Mouse (Mus musculus) intestine, embryonic 16.5 days (tissue): ENCODE results near the gene Rhod. TPM values are rescaled to one million over a fixed set of nuclear protein-coding genes. Genes with fewer than 3 reads are reported as not detected.
A peak's percentile ranks its signal among the peaks of the same experiment; 100 is the strongest.

Source experiments
- ATAC-seq: fragments of 200-750 bp; cut with Nextera tagmentation; 2 replicates; pipeline ENCODE4 v1.8.0; 2017; ENCODE audit warnings: moderate TSS enrichment, moderate library complexity
- H3K27ac ChIP-seq: fragments of 300-500 bp; sonication (generic); 2 replicates; pipeline ENCODE4 v1.5.1; 2014; ENCODE audit warnings: mild to moderate bottlenecking, low read length
- H3K27me3 ChIP-seq: fragments of 300-500 bp; sonication (generic); replicated peaks from 2 replicates; pipeline ENCODE4 v1.6.1; 2014; ENCODE audit warnings: low read length, control low read depth, mixed read lengths; ENCODE audit not compliant: control insufficient read depth, insufficient read depth
- H3K36me3 ChIP-seq: fragments of 300-500 bp; sonication (generic); 2 replicates; pipeline ENCODE4 v1.6.1; 2014; ENCODE audit warnings: low read length, control low read depth; ENCODE audit not compliant: control insufficient read depth, insufficient read depth
- H3K4me1 ChIP-seq: fragments of 300-500 bp; sonication (generic); 2 replicates; pipeline ENCODE4 v1.6.1; 2014; ENCODE audit warnings: low read length, control low read depth, mixed read lengths; ENCODE audit not compliant: control insufficient read depth, insufficient read depth
- H3K4me2 ChIP-seq: fragments of 300-500 bp; sonication (generic); 2 replicates; pipeline ENCODE4 v1.6.1; 2014; ENCODE audit warnings: low read depth, low read length, control low read depth
- H3K4me3 ChIP-seq: fragments of 300-500 bp; sonication (generic); 2 replicates; pipeline ENCODE4 v1.5.1; 2014; ENCODE audit warnings: mild to moderate bottlenecking, low read length
- H3K9ac ChIP-seq: fragments of 300-500 bp; sonication (generic); 2 replicates; pipeline ENCODE4 v1.6.1; 2014; ENCODE audit warnings: low read depth, low read length
- H3K9me3 ChIP-seq: fragments of 300-500 bp; sonication (generic); 2 replicates; pipeline ENCODE4 v1.6.1; 2016; ENCODE audit warnings: low read length, control low read depth; ENCODE audit not compliant: control insufficient read depth
- WGBS: fragments of 180-500 bp; shearing (Covaris S2); extraction: QIAGEN DNeasy Blood & Tissue Kit; methylation state at CpG from one replicate; pipeline ENCODE4 v1.1.7; 2014; 5-methylcytosine and 5-hydroxymethylcytosine counted together
- polyA plus RNA-seq: library from polyadenylated mRNA; unstranded; fragments of >200 nt; fragmentation: Nextera tagmentation; extraction: Ambion mirVana; gene quantifications from 2 replicates; pipeline ENCODE4 v1.2.1, GENCODE M21; 2015

Gene Rhod
- polyA plus RNA-seq, 1 experiment from 2014 or later: 28.2 TPM

GRCm38 (mm10) chr19:4398959-4399358 is 40.3 kb downstream of the Rhod start:
- Histone ChIP-seq H3K4me1 (peaks cover 6% of the 10 kb centered on the region; the same call in 1 of the 2 replicates), H3K27me3 (no peaks in the 10 kb centered on the region), H3K9ac (no peak overlapping the region), H3K9me3 (no peaks in the 10 kb centered on the region), H3K36me3 (no peaks in the 10 kb centered on the region), H3K4me3 (no peak overlapping the region), H3K4me2 (no peak overlapping the region), H3K27ac (peak overlapping the region; percentile 1; the same call in 1 of the 2 replicates)
- ATAC-seq: no peak
- 69% methylated on average over 4 of the region's 4 CpGs for WGBS

- no peak for ATAC-seq
- Histone ChIP-seq H3K4me3 (peak overlapping the region; percentile 99), H3K36me3 (no peaks in the 10 kb centered on the region), H3K27me3 (no peaks in the 10 kb centered on the region), H3K4me1 (peaks cover 6% of the 10 kb centered on the region; the same call in 1 of the 2 replicates), H3K9me3 (no peaks in the 10 kb centered on the region), H3K9ac (peak overlapping the region; percentile 79), H3K4me2 (peak overlapping the region; percentile 83), H3K27ac (peak overlapping the region; percentile 78)
- 43% methylated on average over 8 of the region's 8 CpGs for WGBS
Measured at GRCm38 (mm10) chr19:4398630-4398948, 40.6 kb downstream of the Rhod start.

- H3K9ac ChIP-seq: peak within 1 kb of the TSS; percentile 79
- H3K4me2 ChIP-seq: peak within 1 kb of the TSS; percentile 83
- H3K27me3 ChIP-seq: no peaks in the 10 kb centered on the region
- peak within 1 kb of the TSS; percentile 78 for H3K27ac ChIP-seq
- H3K9me3 ChIP-seq: no peaks in the 10 kb centered on the region
- peaks cover 7% of the 10 kb centered on the region; the same call in 1 of the 2 replicates for H3K4me1 ChIP-seq
- no peaks in the 10 kb centered on the region for H3K36me3 ChIP-seq
- 3% methylated on average over 81 of the region's 82 CpGs for WGBS
- peak within 1 kb of the TSS; percentile 99 for H3K4me3 ChIP-seq
- ATAC-seq: peak; percentile 60; the same call in 1 of the 2 replicates
Measured at GRCm38 (mm10) chr19:4397798-4398629, 41.2 kb downstream of the Rhod start, which contains the start of gene Kdm2a. TSS of gene Kdm2a (minus strand) at chr19:4398285.

- under 1% methylated on average over 80 of the region's 90 CpGs for WGBS
- Histone ChIP-seq H3K4me1 (peaks cover 11% of the 10 kb centered on the region; the same call in 1 of the 2 replicates), H3K36me3 (no peaks in the 10 kb centered on the region), H3K4me3 (peak overlapping the region; percentile 99), H3K9me3 (no peaks in the 10 kb centered on the region), H3K27me3 (no peaks in the 10 kb centered on the region), H3K4me2 (peak overlapping the region; percentile 83), H3K27ac (peak overlapping the region; percentile 96), H3K9ac (peak overlapping the region; percentile 100)
- ATAC-seq: peak; percentile 94
Measured at GRCm38 (mm10) chr19:4396998-4397797, 42.0 kb downstream of the Rhod start.

GRCm38 (mm10) chr19:4396081-4396997 is 42.9 kb downstream of the Rhod start:
- Histone ChIP-seq H3K36me3 (no peaks in the 10 kb centered on the region), H3K27me3 (no peaks in the 10 kb centered on the region), H3K27ac (peak overlapping the region; percentile 96), H3K9ac (peak overlapping the region; percentile 100), H3K4me1 (peaks cover 11% of the 10 kb centered on the region; the same call in 1 of the 2 replicates), H3K4me2 (peak overlapping the region; percentile 68), H3K9me3 (no peaks in the 10 kb centered on the region), H3K4me3 (peak overlapping the region; percentile 99)
- under 1% methylated on average over 76 of the region's 80 CpGs for WGBS
- ATAC-seq: peak; percentile 41

- Histone ChIP-seq H3K4me1 (no peaks in the 10 kb centered on the region; the same call in 1 of the 2 replicates), H3K9me3 (no peaks in the 10 kb centered on the region), H3K9ac (no peak overlapping the region), H3K27ac (no peak overlapping the region), H3K27me3 (no peaks in the 10 kb centered on the region), H3K4me3 (no peak overlapping the region), H3K36me3 (0 out of 2 replicates have a peak, but pooled peaks cover 2% of the 10 kb centered on the region), H3K4me2 (no peak overlapping the region)
- no peak; the same call in 1 of the 2 replicates for ATAC-seq
Measured at GRCm38 (mm10) chr19:4387276-4387675, 52.0 kb downstream of the Rhod start.

- H3K9me3 ChIP-seq: no peaks in the 10 kb centered on the region
- H3K9ac ChIP-seq: no peak overlapping the region
- H3K27me3 ChIP-seq: no peaks in the 10 kb centered on the region
- H3K36me3 ChIP-seq: 0 out of 2 replicates have a peak, but pooled peaks cover 2% of the 10 kb centered on the region
- WGBS: 81% methylated on average over 4 of the region's 4 CpGs
- H3K27ac ChIP-seq: no peak overlapping the region
- H3K4me3 ChIP-seq: no peak overlapping the region
- no peak for ATAC-seq
- no peak overlapping the region for H3K4me2 ChIP-seq
- no peaks in the 10 kb centered on the region; the same call in 1 of the 2 replicates for H3K4me1 ChIP-seq
Measured at GRCm38 (mm10) chr19:4385026-4385425, 54.2 kb downstream of the Rhod start.

- WGBS: 47% methylated on average over 1 of the region's 1 CpGs
- no peaks in the 10 kb centered on the region for H3K9me3 ChIP-seq
- no peaks in the 10 kb centered on the region for H3K36me3 ChIP-seq
- ATAC-seq: no peak
- H3K27me3 ChIP-seq: no peaks in the 10 kb centered on the region
- H3K9ac ChIP-seq: no peak overlapping the region
- H3K4me3 ChIP-seq: no peak overlapping the region
- H3K4me1 ChIP-seq: no peaks in the 10 kb centered on the region; the same call in 1 of the 2 replicates
- no peak overlapping the region for H3K4me2 ChIP-seq
- H3K27ac ChIP-seq: no peak overlapping the region
Measured at GRCm38 (mm10) chr19:4384322-4384721, 54.9 kb downstream of the Rhod start.
